Mouse (Mus musculus) lung, postnatal 0 days (tissue): ENCODE measurements around the gene Otud7a.

Source experiments
- CTCF ChIP-seq: IDR thresholded peaks from 2 replicates; pipeline ENCODE4 v1.5.1; 2016; ENCODE audit warnings: antibody characterized with exemption, mild to moderate bottlenecking
- EP300 ChIP-seq: IDR thresholded peaks from 2 replicates; pipeline ENCODE4 v1.6.1; 2016; ENCODE audit warnings: antibody characterized with exemption, mild to moderate bottlenecking, control low read depth

DNA sequence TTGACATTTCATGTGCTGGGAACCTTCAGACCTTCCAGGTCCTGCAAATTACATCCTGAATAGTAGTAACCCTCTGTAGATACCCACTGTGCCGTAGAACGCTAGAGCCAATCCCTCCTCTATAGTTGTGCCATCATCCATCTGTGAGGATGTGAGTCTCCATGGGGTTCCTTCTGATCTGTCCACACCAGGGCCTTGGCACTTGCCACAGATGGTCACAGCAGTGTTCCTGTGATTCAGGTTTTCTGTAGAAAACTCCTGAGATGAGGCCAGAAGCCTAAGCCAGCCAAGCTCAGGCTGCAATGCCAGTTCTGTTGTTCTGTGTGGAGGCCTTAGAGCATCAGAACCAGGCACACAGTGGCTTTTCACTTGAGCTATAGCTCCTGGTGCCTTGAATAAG lies 63.5 kb downstream of the Otud7a start:
- TF ChIP-seq CTCF (no peak), EP300 (no peak)
